Mouse (Mus musculus) ES-E14 (cell line): ENCODE results near the gene Slc5a12. TPM values are rescaled to one million over a fixed set of nuclear protein-coding genes. Genes with fewer than 3 reads are reported as not detected.

Experiments
- DNase-seq: peaks from one replicate; pipeline ENCODE4 v3.0.0-alpha.2; 2013; ENCODE audit warnings: low read depth, low spot score
- H3K27ac ChIP-seq: 2 replicates; pipeline ENCODE4 v1.5.1; 2012; ENCODE audit warnings: low read depth, mild to moderate bottlenecking, low read length, moderate library complexity, mixed read lengths; ENCODE audit not compliant: poor library complexity, insufficient read depth, severe bottlenecking
- H3K36me3 ChIP-seq: 2 replicates; pipeline ENCODE4 v1.6.1; 2012; ENCODE audit warnings: mild to moderate bottlenecking, low read length, moderate library complexity, mixed read lengths; ENCODE audit not compliant: control insufficient read depth, poor library complexity, insufficient read depth, severe bottlenecking
- H3K4me1 ChIP-seq, 2 experiments: fragments of 150-350 bp in 1 of 2; sonication (generic) in 1 of 2; 2 replicates each; pipeline ENCODE4 v1.6.1; 2012; ENCODE audit warnings: low read length in 2 of 2, mild to moderate bottlenecking in 1 of 2, mixed read lengths in 1 of 2; ENCODE audit not compliant: control insufficient read depth in 2 of 2, insufficient read depth in 2 of 2, poor library complexity in 1 of 2
- H3K4me3 ChIP-seq, 2 experiments: fragments of 150-350 bp in 1 of 2; sonication (generic) in 1 of 2; 2 replicates each; pipeline ENCODE4 v1.5.1; 2012; ENCODE audit warnings: low read length in 2 of 2, low read depth in 1 of 2, mild to moderate bottlenecking in 1 of 2, mixed read lengths in 1 of 2; ENCODE audit not compliant: insufficient read depth in 1 of 2, poor library complexity in 1 of 2, severe bottlenecking in 1 of 2
- H3K9ac ChIP-seq: 2 replicates; pipeline ENCODE4 v1.6.1; 2012; ENCODE audit warnings: low read depth, mild to moderate bottlenecking, low read length, mixed read lengths; ENCODE audit not compliant: poor library complexity, insufficient read depth, severe bottlenecking
- H3K9me3 ChIP-seq: fragments of 150-350 bp; sonication (generic); 2 replicates; pipeline ENCODE4 v1.6.1; 2012; ENCODE audit warnings: low read depth, mild to moderate bottlenecking, low read length; ENCODE audit not compliant: control insufficient read depth, insufficient read depth
- CHD2 ChIP-seq: IDR thresholded peaks from 2 replicates; pipeline ENCODE4 v1.6.1; 2014; ENCODE audit warnings: mild to moderate bottlenecking, low read depth, low read length, inconsistent platforms
- HCFC1 ChIP-seq: IDR thresholded peaks from 2 replicates; pipeline ENCODE4 v1.6.1; 2012; ENCODE audit warnings: low read length, inconsistent platforms, borderline replicate concordance; ENCODE audit not compliant: insufficient read depth
- MAFK ChIP-seq: IDR thresholded peaks from 2 replicates; pipeline ENCODE4 v1.6.1; 2014; ENCODE audit warnings: mild to moderate bottlenecking, low read depth, low read length, inconsistent platforms; ENCODE audit not compliant: insufficient read depth
- ZC3H11A ChIP-seq: IDR thresholded peaks from 2 replicates; pipeline ENCODE4 v1.6.1; 2012; ENCODE audit warnings: low read depth, mild to moderate bottlenecking, inconsistent platforms, low read length, borderline replicate concordance
- ZNF384 ChIP-seq: IDR thresholded peaks from 2 replicates; pipeline ENCODE4 v1.6.1; 2012; ENCODE audit warnings: low read depth, low read length, inconsistent platforms
- in situ Hi-C, 2 experiments: fragments of 600-800 bp; cut with MboI; formaldehyde crosslinking; loops; one replicate each; pipeline ENCODE4 v1.15.1; 2025; ENCODE audit warnings: low sequenced_read_pairs in 2 of 2, inconsistent platforms in 1 of 2; ENCODE audit not compliant: unreplicated experiment in 2 of 2
- total RNA-seq: library from RNA; depleted of rRNA; stranded (reverse); fragments of 300-350 nt; gene quantifications from 2 replicates; pipeline ENCODE4 v1.2.3, GENCODE M21; 2012

Slc5a12 gene
- total RNA-seq, 1 experiment = not detected

DNA sequence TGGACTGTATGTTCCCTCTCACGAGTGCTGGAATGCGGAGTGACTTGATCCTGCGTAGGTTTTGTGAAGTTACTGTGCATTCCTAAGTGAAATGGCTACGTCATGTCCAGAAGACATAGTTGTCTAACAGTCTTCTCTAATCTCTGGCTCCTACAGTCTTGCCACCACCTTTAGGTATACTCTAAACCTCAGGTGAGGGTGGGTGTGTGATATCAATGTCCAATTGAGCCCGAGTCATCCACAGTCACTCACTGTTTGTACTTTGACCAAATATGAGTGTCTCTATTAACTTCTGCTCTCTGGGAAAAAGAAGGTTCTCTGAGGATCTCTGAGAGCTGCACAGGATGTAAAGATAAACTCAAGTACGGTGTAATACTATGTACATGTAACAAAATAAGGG, 10.4 kb upstream of the Slc5a12 start:
- H3K27ac ChIP-seq = no peak overlapping the region
- no peaks in the 10 kb centered on the region for H3K36me3 ChIP-seq
- H3K9me3 ChIP-seq = no peaks in the 10 kb centered on the region
- in situ Hi-C loops = no loop called here
- no peak overlapping the region for H3K9ac ChIP-seq
- DNase-seq = no peak
- no peak overlapping the region for H3K4me3 ChIP-seq
- H3K4me1 ChIP-seq = no peaks in the 10 kb centered on the region
- TF ChIP-seq ZC3H11A (no peak), HCFC1 (no peak), CHD2 (no peak), MAFK (no peak), ZNF384 (no peak)

DNA sequence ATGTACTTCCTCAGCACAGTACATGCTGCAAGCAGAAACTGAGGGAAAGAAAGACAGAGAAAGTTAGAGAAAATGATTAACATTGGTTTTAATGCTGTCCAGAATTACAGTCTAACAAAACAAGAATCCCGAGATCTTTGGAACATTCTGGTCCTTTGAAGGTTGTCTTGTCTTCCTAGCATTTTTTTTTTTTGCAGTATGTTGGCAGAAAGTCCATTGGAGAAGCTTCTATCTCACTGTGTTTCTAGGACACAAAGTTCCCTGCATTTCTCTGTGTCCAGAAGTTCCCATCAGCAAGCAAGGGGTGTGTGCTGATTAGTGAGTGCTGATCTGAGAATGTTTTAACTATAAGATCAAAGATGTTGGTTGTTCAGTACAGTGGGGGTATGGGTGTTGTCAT, 7.1 kb upstream of the Slc5a12 start:
- H3K9me3 ChIP-seq = no peaks in the 10 kb centered on the region
- TF ChIP-seq ZC3H11A (no peak), HCFC1 (no peak), MAFK (no peak), ZNF384 (no peak), CHD2 (no peak)

DNA sequence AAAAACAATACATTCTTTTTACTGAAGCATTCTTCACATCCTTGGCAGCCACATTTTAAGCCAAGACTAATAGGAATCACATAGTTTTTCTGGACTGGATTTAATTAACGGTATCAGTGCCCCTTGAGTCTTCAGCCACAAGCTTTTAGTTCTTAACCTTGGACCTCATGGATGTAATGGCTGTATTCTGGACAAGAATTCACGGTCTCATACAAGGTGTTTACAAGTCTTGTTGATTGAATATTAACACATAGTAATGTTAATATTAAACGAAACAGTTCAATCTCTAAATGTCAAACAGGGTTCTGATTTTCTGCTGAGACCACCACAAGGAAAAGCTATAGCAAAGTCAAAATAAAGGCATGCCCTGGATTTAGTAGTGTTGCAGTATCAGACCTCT, 4.8 kb upstream of the Slc5a12 start:
- Histone ChIP-seq H3K4me1 (no peaks in the 10 kb centered on the region), H3K9me3 (no peaks in the 10 kb centered on the region), H3K9ac (no peak overlapping the region), H3K36me3 (no peaks in the 10 kb centered on the region), H3K4me3 (no peak overlapping the region), H3K27ac (no peak overlapping the region)
- DNase-seq = no peak
- TF ChIP-seq MAFK = no peak
- no peak for TF ChIP-seq ZC3H11A
- no peak for TF ChIP-seq CHD2
- TF ChIP-seq ZNF384 = no peak
- no peak for TF ChIP-seq HCFC1
- in situ Hi-C loops = no loop called here

More for the DNA sequence above, 7.1 kb upstream of the Slc5a12 start:
- Histone ChIP-seq H3K36me3 (no peaks in the 10 kb centered on the region), H3K27ac (no peak overlapping the region), H3K4me3 (no peak overlapping the region), H3K4me1 (no peaks in the 10 kb centered on the region), H3K9ac (no peak overlapping the region)
- no peak for DNase-seq
- in situ Hi-C loops = no loop called here

DNA sequence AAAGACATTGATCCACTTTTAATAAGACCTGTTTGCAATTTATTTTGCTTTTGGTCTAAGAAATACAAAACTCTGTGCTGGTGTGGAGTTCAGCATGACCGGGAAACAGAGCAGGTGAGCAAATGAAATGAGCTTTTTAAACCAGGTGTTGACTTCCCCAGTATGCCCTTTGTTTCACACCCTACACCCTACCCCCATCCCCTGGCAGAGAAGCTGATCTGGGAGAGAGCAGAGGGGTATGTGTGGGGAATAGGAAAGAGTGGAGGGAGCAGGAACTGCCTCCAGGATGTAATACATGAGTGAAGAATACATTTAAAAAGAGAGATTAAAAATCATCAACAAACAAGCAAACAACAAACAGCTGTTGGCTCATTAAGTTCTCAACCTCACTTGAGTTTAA, 47.3 kb downstream of the Slc5a12 start:
- DNase-seq = no peak
- Histone ChIP-seq H3K9ac (no peak overlapping the region), H3K4me1 (no peaks in the 10 kb centered on the region), H3K9me3 (no peaks in the 10 kb centered on the region), H3K4me3 (no peak overlapping the region), H3K36me3 (no peaks in the 10 kb centered on the region), H3K27ac (no peak overlapping the region)
- no peak for TF ChIP-seq CHD2
- TF ChIP-seq ZNF384 = no peak
- TF ChIP-seq ZC3H11A = no peak
- no peak for TF ChIP-seq MAFK
- TF ChIP-seq HCFC1 = no peak
- in situ Hi-C loops = no loop called here

DNA sequence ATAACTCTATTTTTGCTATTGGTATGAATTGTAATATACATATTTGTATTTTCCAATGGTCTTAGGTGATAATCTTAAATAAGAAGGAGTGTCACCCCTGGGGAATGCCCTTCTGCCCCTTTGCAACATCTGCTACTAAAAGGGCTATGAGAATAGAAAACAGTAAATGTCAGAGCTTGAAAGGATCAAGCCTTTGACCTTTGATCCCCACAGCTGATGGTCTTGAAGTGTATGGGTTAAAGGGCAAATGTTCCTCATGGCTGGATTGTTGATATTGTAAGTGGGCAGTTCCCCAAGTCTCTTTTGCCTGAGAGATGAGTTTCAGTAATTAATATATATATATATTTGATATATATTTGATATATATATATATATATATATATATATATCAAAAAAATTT, 47.7 kb downstream of the Slc5a12 start:
- Histone ChIP-seq H3K9ac (no peak overlapping the region), H3K27ac (no peak overlapping the region), H3K4me3 (no peak overlapping the region), H3K4me1 (no peaks in the 10 kb centered on the region), H3K36me3 (no peaks in the 10 kb centered on the region), H3K9me3 (no peaks in the 10 kb centered on the region)
- TF ChIP-seq ZNF384 = no peak
- TF ChIP-seq MAFK = no peak
- no peak for TF ChIP-seq CHD2
- TF ChIP-seq ZC3H11A = no peak
- TF ChIP-seq HCFC1 = no peak
- DNase-seq = no peak
- in situ Hi-C loops = no loop called here
